Mouse (Mus musculus): ENCODE measurements around the gene Foxj3. TPM values are rescaled to one million over a fixed set of nuclear protein-coding genes. Genes with fewer than 3 reads are reported as not detected.
"Not testable (repeated sequence)": the region's sequence is repeated elsewhere in the genome, so short reads cannot be mapped to it uniquely, and the experiment has no call there.

The Foxj3 gene
- total RNA-seq (2014; fragmentation: Nextera tagmentation) (31.1 and 58.3 TPM in 2 replicates), total RNA-seq (2017) (22.8 and 33.9 TPM in 2 replicates)

DNA sequence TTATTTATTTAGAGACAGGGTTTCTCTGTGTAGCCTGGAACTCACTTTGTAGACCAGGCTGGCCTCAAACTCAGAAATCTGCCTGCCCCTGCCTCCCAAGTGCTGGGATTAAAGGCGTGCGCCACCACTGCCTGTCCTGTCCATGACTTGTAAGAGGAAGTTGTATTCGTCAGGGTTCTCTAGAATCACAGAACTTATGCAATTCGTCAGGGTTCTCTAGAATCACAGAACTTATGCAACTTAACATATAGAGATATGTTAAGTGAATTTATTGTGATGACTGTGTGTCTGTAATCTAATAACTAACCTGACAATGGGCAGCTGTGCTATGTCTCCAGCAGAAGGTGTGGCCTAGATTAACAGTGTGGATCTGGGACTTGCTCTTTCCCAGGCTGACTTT, at the start of gene Foxj3:
Gene Foxj3 (plus strand): TSS at position 390 of the 400 bp plus-strand sequence.
- ATAC-seq (replicated peaks; ENCODE audit: low FRiP score, low TSS enrichment, poor library complexity, severe bottlenecking), result not testable (repeated sequence)

DNA sequence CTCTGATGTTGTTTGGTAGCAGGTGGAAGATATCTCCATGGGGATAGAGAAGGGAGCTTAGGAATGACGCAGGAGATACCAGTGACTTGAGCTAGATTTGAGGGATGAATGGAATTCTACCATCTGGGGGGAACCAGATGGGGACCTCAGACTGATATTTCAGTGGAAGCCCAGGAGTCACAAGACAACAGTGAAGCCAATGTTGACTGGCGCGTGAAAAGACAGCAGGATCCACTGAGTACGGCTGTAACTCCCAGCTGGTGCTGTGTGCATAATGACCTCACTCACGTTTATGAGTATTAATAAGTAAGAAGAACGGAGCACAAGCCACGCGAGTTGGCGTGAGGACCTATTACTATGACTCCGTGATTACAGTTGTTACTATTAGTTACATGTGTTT, 47.1 kb upstream of the Foxj3 start:
- no peak for ATAC-seq (replicated peaks; ENCODE audit: low FRiP score, low TSS enrichment, poor library complexity, severe bottlenecking)

DNA sequence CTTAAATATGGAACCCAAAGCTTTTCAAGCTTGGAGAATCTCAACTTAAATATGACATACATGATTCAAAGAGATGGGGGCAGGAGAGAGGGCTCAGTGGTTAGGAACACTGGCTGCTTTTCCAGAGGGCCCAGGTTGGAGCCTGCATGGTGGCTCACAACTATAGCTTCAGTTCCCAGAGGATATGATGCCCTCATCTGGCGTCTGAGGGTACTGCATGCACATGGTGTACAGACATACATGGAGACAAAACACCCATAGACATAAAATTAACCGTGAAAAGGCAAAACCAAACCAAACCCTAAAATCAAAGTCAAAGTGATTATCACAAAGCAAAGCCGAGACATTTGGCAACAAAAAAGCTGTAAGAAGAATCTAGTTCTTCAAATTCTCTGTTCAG, 46.0 kb upstream of the Foxj3 start:
- ATAC-seq (replicated peaks; ENCODE audit: low FRiP score, low TSS enrichment, poor library complexity, severe bottlenecking), result no peak

DNA sequence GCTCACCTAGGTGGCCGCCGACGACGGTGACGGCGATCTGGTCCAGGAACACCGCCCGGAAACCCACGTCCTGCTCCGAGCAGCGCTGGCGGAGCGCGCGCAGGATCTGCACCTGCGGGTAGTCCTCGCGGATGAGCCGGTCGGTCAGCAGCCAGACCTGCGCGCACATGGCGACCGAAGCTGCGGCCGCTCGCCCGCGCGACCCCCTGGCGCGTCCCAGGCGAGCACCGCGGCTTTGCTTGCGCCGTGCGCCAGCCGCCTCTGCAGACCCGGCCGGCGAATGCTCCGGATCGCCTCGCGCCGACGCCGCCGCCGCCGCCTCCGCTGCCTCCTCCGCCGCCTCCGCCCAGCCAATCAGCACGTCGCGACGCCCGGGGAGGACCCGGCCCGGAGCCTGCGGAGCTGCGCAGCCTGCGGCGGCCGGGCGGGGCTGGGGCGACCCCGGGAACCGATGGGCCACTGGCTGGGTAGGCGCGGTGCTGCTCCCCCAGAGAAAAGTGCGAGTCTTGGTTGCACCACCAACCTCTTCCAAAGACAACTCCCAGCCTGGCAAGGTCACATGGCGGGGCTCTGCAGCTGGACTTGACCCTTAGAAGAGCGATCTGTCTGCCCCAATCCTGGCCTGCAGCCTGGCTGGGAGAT, 44.4 kb upstream of the Foxj3 start, which contains the start of gene Rimkla:
Gene Rimkla (minus strand): TSS at position 338 of the 642 bp plus-strand sequence.
- peak; percentile 73 for ATAC-seq (replicated peaks; ENCODE audit: low FRiP score, low TSS enrichment, poor library complexity, severe bottlenecking)

DNA sequence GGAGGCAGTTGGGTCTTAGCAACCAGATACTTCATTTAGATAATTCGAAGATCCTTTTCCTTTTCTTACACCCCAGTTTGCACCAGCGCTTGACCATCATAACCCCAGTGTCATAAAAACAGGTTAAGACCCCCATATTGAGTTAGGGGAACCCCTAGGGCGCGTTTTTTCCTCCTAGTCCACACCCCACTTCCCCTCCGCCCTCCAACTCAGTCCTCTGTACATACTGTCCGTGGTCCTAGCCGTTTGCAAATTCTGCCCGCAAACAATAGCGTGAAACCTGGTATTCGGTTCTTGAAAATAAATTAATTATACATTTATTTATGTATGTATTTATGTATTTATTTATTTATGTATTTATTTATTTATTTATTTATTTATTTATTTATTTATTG, 43.9 kb upstream of the Foxj3 start:
- ATAC-seq (replicated peaks; ENCODE audit: low FRiP score, low TSS enrichment, poor library complexity, severe bottlenecking), result no peak

DNA sequence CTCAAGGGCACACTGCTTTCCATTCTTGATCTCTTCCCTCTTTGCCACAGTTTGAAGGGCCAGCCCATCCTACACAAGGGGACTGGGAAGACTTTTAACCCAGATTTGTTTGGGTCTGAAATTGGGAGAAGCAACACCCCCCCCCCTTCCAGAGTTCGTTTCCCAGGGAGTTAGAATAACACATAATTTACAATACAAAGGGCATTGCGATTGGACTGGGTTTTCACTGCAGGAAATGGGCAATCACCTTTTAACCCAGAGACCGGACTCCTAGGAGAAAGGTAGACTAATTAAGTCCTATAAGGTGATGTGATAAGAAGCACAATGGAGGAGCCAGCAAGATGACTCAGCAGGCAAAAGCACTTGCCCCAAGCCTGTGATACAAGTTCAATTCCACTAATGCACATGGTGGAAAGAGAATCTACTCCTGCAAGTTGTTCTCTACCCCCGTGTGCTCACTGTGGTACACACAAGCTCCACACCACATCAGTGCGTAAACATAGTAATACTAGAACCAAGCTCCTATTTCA, 38.4 kb upstream of the Foxj3 start:
- no peak for ATAC-seq (replicated peaks; ENCODE audit: low FRiP score, low TSS enrichment, poor library complexity, severe bottlenecking)

DNA sequence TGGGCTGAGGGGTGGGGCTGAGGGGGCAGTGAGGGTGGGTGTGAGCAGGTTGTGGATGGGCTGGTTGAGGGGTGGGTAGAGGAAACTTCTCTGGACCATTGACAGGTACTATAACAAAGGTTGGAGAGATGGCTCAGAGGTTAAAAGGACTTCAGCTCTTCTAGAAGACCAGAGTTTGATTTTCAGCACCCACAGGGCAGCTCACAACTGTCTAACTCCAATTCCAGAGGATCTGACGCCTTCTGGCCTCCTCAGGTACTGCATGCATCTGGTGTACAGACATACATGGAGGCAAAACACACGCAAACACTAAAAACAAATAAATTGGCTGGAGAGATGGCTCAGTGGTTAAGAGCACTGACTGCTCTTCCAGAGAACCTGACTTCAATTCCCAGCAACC, 25.2 kb upstream of the Foxj3 start:
- ATAC-seq (replicated peaks; ENCODE audit: low FRiP score, low TSS enrichment, poor library complexity, severe bottlenecking), result 0 out of 2 replicates have a peak, but pooled peaks have one; percentile 65

DNA sequence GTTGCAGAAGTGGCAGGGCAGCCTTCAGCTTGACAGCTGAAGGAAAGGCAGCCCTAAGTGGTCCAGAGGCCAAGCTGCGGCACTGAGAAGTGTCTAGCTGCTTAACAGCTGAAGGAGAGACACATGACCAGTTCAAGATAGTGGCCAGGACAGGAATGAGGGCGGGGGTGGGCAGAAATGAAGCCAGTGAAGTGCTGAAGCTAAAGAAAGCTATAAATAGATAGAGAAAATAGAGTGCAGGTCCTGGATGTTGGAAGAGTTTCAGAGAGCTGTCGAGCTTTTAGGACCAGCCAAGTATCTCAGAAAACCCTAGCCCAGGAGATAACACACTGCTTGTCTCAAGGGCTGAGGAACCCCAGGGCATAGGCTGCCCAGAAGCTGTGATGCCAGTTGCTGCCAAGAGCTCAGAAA, 24.1 kb upstream of the Foxj3 start:
- no peak for ATAC-seq (replicated peaks; ENCODE audit: low FRiP score, low TSS enrichment, poor library complexity, severe bottlenecking)

DNA sequence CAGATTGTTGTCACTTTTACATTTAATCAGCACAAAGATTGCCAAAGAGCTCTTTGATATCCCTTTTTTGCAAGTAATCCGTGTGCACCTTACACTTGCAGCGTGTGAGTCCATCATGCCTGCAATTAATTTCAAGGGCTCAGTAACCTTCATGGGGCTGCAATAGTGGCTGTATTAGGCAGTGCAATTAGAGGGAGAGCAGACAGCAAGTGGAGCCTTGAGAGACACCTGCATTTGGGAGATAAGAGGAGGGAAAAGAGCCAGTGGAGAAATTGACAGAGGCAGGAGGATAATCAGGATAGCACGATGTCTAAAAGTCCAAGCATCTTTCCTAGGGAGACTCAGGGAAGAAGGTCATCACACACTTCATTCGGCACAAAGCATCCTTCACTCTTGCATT, 13.2 kb upstream of the Foxj3 start:
- ATAC-seq (replicated peaks; ENCODE audit: low FRiP score, low TSS enrichment, poor library complexity, severe bottlenecking), result 0 out of 2 replicates have a peak, but pooled peaks have one; percentile 22

DNA sequence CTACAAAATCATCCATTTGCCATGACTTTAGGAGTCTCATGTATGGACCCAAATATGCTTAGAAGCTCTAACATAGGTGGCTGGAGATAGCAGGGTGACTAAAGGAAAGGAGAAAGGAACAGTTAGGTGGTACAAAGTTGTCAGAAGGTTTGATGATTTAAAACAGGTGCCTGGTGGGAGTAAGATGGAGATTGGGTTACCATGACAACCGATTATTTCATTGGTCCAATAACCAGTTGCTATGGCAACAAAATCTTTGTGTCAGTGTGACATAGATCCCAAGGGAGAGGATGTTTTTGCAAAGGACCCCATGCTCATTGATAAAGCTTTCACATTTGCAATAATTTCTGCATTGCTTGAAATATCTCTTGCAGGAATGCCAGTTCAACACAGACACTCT, 12.8 kb upstream of the Foxj3 start:
- no peak for ATAC-seq (replicated peaks; ENCODE audit: low FRiP score, low TSS enrichment, poor library complexity, severe bottlenecking)

DNA sequence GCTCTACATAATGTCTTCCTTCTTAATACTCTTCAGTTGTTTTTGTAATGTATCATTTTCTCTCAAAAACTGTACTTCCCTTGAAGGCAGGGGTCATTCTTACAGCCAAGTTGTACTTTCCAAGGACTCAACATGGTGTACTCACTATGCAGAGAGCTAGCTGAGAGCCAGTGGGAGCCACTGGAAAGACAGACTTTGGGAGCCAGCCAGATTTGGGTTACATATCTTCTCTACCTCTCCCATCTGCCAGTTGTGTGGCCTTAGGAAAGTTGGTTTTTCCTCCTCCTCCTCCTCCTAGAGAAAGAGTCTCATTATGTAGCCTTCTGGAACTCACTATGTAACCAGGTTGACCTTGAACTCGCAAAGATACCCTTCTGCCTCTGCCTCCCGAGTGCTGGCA, 12.3 kb upstream of the Foxj3 start:
- ATAC-seq (replicated peaks; ENCODE audit: low FRiP score, low TSS enrichment, poor library complexity, severe bottlenecking), result no peak

DNA sequence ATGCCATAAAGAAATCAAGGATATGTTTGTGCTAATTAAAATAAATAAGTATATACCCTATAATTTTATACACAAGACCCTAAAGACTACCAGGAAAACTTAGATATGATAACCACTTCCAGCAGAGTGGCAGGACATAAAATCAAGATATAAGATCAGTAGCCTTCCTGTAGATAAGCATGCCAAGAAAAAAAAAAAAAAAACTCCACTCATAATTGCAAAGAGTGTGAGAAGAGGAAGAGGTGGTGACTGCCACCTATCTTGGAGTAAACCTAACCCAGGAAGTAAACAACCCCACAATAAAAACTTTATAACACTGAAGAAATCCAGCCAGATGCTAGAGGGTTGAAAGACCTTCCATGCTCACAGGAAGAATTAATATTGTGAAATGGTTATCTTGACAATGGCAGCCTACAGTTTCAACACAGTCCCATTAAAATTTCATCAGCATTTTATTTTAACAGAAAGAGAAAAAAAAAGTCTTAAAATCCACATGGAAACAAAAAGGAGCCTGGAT, 10.4 kb upstream of the Foxj3 start:
- no peak for ATAC-seq (replicated peaks; ENCODE audit: low FRiP score, low TSS enrichment, poor library complexity, severe bottlenecking)

DNA sequence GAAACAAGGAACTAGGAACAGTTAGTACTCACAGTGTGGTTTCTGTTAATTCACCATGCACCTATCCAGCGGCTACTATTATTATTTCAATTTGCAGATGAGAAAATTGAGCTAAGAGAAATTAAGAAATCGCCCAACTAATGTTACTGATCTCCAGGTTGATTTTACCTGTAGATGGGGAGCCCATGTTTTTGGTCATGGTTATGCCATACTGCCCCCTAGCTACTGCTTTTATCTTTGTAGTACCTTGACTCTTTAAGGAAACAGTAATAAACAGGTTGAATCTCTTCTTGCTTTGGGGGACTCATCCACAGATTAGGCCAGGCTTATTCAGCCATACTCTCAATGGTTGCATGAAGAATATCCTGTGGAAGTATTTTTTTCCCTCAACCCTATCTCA, 5.0 kb upstream of the Foxj3 start:
- ATAC-seq (replicated peaks; ENCODE audit: low FRiP score, low TSS enrichment, poor library complexity, severe bottlenecking), result no peak

DNA sequence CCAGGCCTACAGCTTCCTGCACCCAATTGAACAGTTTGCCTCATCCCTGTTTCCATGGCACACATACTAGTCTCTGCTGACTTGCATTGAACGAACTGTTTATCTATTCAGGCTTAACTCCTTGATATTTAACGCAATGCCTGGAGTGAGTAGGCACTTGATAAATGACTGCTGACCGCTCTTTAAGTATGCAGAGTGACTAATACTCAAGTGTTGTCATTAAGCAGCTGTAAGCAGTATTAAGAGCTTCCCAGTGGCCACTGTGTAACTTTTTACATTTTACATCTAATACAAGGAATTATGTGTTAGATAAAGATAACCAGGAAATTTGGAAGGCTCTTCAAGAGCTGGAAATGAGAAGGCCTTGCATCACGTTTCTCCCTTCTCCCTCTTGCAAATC, 1.7 kb upstream of the Foxj3 start:
- no peak for ATAC-seq (replicated peaks; ENCODE audit: low FRiP score, low TSS enrichment, poor library complexity, severe bottlenecking)

DNA sequence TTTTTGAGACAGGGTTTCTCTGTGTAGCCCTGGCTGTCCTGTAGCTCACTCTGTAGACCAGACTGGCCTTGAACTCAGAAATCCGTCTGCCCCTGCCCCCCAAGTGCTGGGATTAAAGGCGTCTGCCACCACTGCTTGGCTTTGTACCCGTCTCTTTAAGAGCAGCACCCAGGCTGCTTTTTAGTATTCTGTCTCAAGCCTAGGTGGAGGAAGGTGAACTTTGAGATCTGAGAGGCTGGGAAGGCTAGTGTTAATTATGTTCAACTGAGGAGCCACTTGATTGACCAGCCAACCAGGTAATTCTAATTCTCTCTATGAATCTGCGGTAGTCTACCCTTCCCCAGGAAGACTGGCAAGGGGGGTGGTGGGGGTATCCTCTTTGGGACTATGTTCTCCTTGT, 632 bp downstream of the Foxj3 start:
- no peak for ATAC-seq (replicated peaks; ENCODE audit: low FRiP score, low TSS enrichment, poor library complexity, severe bottlenecking)

DNA sequence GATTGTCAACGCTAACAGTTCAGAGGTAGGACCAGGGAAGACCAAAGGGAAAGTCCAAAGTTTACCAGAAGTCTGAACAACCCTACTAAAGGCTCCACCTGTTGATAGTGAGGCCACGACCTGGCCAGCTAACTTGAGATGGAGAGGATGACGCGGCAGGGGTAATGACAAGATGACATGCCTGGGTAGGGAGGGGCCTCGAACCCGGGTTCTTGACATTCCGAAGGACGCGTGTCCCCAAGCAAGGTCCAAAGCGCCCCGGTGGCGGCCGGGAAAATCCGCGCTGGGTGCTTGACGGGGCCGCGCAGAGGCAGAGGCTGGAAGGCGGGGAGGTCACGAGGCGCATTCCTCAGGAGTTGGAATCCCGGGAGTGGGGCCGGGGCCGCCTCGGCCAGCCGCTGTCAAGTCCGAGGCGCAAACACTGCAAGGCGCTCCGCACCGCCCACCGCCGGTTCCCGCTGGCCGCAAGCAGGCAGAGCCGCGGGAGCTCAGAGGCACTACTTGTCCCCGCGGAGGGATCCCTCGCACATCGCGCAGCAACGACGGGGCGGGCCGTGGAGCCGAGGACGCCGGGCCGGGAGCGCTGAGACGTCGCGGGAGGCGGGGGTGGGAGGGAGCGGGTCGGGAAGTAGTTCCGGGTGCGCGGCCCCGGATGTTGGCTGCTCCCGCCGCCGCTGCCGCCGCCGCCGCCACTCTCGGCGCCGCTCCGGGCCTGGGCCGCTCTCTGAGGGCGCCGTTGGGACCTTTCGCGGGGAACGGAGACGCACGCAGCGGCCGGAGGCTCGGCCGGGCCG, 2.4 kb downstream of the Foxj3 start, which contains the start of gene Frg2f1:
Gene Frg2f1 (minus strand): TSS at position 499 of the 794 bp plus-strand sequence.
- ATAC-seq (replicated peaks; ENCODE audit: low FRiP score, low TSS enrichment, poor library complexity, severe bottlenecking), result peak; percentile 86

DNA sequence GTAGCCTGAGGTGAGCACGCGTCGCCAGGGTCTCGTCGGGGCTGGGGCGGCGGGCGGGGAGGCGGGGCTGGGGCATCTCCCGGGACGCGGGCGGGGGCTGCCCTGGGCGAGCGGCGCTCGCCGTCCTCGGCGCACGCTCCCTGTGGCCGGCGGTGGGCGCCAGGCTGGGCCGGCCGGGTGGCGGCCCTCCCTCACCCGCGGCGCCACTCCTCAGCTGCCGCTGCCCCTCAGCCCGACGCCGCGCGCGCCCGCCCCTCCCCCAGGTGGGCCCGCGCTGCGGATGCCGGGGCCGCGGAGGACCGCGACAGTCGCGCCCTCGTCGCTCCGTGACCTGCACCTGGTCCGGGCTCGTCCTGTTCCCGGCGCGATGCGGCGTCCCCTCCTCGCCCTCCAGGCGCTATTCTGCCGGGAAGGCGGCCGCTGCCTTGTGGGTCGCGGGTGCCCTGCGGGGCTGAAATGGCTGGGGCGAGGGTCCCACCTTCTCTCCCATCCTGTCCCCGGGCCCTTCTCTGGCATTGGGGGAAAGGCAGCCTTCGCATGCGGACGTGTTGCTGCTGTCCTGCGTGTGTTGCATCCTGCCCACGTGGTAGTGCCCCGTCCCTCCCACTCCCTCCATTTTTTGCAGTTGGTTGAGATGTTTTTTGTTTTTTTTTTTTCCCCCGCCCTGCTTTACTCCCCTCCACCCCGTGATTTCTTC, 3.2 kb downstream of the Foxj3 start:
- peak; percentile 59 for ATAC-seq (replicated peaks; ENCODE audit: low FRiP score, low TSS enrichment, poor library complexity, severe bottlenecking)

DNA sequence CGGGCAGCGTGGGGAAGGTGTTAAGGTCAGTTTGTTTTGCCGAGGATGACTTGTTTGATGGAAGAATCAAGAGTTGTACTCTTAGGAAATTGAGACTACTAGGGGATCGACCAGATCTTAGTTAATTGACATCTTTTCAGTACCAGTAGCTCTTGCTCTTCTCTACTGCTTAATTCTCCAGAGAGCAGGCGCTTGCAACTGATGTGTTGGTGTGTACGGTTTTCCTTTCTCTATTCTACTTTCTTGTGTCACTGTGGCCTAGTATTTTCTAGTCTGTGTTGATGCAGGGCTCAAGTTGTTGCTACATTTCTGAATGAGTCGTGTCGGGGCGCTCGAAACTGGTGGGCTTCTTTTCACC, 3.7 kb downstream of the Foxj3 start:
- peak; percentile 4; the same call in 1 of the 2 replicates for ATAC-seq (replicated peaks; ENCODE audit: low FRiP score, low TSS enrichment, poor library complexity, severe bottlenecking)

DNA sequence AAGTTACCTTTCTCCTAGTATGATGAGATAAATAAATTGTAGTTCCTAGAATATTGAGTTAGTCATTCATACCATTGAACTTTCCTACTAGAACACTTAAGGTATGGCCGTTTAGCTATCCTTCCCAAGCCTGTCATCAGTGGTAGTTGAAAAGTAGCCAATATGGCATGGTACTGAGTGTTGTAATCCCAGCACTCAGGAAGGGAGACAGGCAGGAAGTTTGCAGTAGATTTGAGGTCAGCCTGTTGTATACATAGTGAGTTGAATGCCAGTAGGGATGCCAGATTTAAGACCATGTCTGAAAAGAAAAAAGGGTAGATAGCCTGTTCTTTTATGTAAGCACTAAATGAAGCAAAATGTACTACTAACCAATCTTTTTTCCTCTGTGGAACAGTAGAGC, 14.1 kb downstream of the Foxj3 start:
- no peak for ATAC-seq (replicated peaks; ENCODE audit: low FRiP score, low TSS enrichment, poor library complexity, severe bottlenecking)

DNA sequence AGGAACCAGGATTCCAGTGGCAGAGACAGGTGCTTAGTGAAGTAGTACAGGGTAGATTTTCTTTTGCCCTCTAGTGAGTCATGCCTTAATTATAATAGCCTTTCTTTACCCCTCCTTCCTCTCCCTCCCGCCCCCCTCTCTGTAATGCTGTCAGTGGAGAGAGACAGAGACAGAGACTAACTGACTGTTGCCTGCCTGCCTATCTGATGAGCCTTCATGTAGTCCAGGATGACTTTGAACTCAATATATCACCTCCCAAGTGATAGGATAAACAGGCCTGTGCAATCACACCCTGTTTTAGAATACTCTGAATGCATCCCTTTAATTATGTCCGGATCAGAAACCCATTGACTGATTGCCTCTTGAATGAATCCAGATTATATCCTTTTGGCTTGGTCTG, 18.7 kb downstream of the Foxj3 start:
- peak; percentile 37; the same call in 1 of the 2 replicates for ATAC-seq (replicated peaks; ENCODE audit: low FRiP score, low TSS enrichment, poor library complexity, severe bottlenecking)

Measured in megakaryocyte-erythroid progenitor cell, adult 5-6 weeks (primary cell).